Mouse (Mus musculus) forebrain, embryonic 16.5 days (tissue): ENCODE measurements at regions not wholly inside any gene's neighbourhood (a gene's known extent, or its start where the extent isn't known, plus 50 kb on each side); places are given as distances from the start of the nearest gene placed in this dataset.

Experiments used
- ATAC-seq: fragments of 200-750 bp; cut with Nextera tagmentation; 2 replicates; pipeline ENCODE4 v1.8.0; 2017; ENCODE audit warnings: mild to moderate bottlenecking, moderate library complexity
- H3K27ac ChIP-seq: fragments of 300-500 bp; sonication (generic); 2 replicates; pipeline ENCODE4 v1.5.1; 2014; ENCODE audit warnings: low read length, control low read depth
- H3K27me3 ChIP-seq: fragments of 300-500 bp; sonication (generic); replicated peaks from 2 replicates; pipeline ENCODE4 v1.6.1; 2014; ENCODE audit warnings: low read length; ENCODE audit not compliant: control insufficient read depth, insufficient read depth
- H3K36me3 ChIP-seq: fragments of 300-500 bp; sonication (generic); 2 replicates; pipeline ENCODE4 v1.6.1; 2014; ENCODE audit not compliant: control insufficient read depth, insufficient read depth
- H3K4me1 ChIP-seq: fragments of 300-500 bp; sonication (generic); replicated peaks from 2 replicates; pipeline ENCODE4 v1.6.1; 2014; ENCODE audit warnings: low read length; ENCODE audit not compliant: control insufficient read depth, insufficient read depth
- H3K4me2 ChIP-seq: fragments of 300-500 bp; sonication (generic); 2 replicates; pipeline ENCODE4 v1.6.1; 2014; ENCODE audit warnings: mild to moderate bottlenecking, low read length, control low read depth
- H3K4me3 ChIP-seq: fragments of 300-500 bp; sonication (generic); replicated peaks from 2 replicates; pipeline ENCODE4 v1.5.1; 2014; ENCODE audit warnings: mild to moderate bottlenecking, low read length, control low read depth
- H3K9ac ChIP-seq: fragments of 300-500 bp; sonication (generic); replicated peaks from 2 replicates; pipeline ENCODE4 v1.6.1; 2014; ENCODE audit warnings: low read depth, low read length, control low read depth
- H3K9me3 ChIP-seq: fragments of 300-500 bp; sonication (generic); 2 replicates; pipeline ENCODE4 v1.6.1; 2016; ENCODE audit warnings: low read length; ENCODE audit not compliant: control insufficient read depth
- WGBS: fragments of 180-500 bp; shearing (Covaris S2); extraction: QIAGEN DNeasy Blood & Tissue Kit; methylation state at CpG from one replicate; pipeline ENCODE4 v1.1.7; 2014; 5-methylcytosine and 5-hydroxymethylcytosine counted together

DNA sequence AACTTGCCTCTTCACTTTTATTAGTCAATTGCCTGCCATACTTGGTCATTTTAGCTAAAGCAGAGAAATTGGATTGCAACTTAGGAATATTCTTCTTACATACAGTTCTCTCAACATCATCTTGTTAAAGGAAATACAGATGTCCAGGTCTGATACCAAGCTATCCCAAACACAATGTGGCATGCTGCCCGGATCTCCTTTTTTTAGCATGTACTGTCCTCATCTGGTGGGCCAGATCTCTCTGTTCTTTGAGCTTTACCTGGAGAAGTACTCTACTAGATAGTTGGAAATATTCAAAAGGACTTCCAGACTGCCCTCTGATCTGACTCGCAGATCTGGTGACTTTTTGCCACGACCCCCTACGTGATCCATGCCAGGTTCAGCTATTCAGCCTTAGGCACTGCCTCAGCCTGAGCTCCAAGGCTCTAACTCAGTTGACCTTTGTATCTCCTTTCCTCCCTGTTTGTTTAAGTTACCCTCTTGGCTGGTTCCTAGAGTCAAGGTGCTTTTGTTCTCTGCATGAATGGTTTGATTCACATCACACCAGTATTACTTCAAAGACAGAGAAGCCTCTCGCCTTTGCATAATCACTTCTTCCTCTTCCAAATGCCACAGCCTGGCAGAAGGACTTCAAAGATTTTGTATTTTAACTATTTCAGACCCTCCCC lies 232.9 kb upstream of the Krr1 start:
- Histone ChIP-seq H3K27me3 (no peaks in the 10 kb centered on the region), H3K4me2 (no peak overlapping the region), H3K36me3 (no peaks in the 10 kb centered on the region), H3K9ac (no peak overlapping the region), H3K9me3 (no peaks in the 10 kb centered on the region), H3K4me3 (no peak overlapping the region), H3K4me1 (peaks cover 3% of the 10 kb centered on the region; the same call in 1 of the 2 replicates), H3K27ac (no peak overlapping the region)
- no peak for ATAC-seq
- 34% methylated on average over 5 of the region's 5 CpGs for WGBS

- Histone ChIP-seq H3K4me2 (no peak overlapping the region), H3K36me3 (no peaks in the 10 kb centered on the region), H3K4me1 (peaks cover 3% of the 10 kb centered on the region; the same call in 1 of the 2 replicates), H3K27ac (no peak overlapping the region), H3K9me3 (no peaks in the 10 kb centered on the region), H3K27me3 (no peaks in the 10 kb centered on the region), H3K9ac (no peak overlapping the region), H3K4me3 (no peak overlapping the region)
- ATAC-seq = no peak
- 75% methylated on average over 9 of the region's 9 CpGs for WGBS
Measured at GRCm38 (mm10) chr10:111740586-111741265, 231.7 kb upstream of the Krr1 start.

DNA sequence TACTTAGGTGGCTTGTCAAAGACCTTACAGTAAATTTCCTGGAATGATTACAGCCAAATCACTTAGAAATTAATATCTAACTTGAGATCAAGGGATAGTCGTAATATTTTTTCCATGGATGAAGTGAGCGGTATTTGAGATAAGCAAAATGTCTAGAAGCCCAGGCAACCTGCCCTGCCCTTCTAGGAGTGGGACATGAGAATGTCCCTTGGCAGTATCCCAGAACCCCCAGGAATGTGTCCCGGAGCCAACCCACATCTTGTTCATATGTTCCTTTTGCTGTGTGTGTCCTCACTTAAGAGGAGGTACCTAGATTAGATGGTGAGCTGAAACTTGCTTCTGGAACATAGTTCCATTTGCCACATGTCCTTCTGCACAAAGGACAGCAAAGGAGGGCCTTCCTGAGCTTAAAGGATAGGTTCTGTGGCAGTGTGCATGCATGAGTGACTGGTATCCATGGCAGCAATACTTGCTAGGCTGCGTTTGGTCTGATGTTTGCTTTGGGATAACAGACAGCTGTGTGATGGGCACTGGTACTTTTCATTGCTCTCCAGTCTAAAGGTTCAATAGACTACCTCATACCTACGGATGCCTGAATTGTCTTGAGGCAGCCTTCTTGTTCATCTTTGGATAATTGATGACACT lies 231.0 kb upstream of the Krr1 start:
- H3K4me3 ChIP-seq = no peak overlapping the region
- no peaks in the 10 kb centered on the region for H3K36me3 ChIP-seq
- H3K4me2 ChIP-seq = no peak overlapping the region
- no peaks in the 10 kb centered on the region for H3K9me3 ChIP-seq
- no peak overlapping the region for H3K9ac ChIP-seq
- peaks cover 3% of the 10 kb centered on the region; the same call in 1 of the 2 replicates for H3K4me1 ChIP-seq
- no peak for ATAC-seq
- H3K27me3 ChIP-seq = no peaks in the 10 kb centered on the region
- WGBS = 72% methylated on average over 5 of the region's 5 CpGs
- H3K27ac ChIP-seq = no peak overlapping the region

DNA sequence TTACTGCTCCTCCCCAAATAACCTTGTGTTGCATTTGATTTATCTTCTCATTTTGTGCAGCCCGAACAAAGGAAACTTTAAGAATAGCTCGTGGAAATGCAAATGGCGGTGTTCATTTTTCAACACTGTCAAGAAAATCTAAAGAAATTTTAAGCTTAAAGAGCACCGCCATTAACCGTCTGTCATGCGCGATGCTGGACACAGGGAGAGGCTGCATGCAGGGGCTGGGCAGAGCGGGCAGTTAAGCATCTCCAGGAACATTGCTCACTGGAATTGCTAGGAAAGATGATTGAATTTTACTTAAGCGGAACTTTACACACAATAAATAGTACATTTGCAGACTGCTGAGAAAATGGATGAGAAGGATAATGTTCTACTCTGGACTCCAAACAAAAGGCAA lies 229.2 kb upstream of the Krr1 start:
- Histone ChIP-seq H3K36me3 (no peaks in the 10 kb centered on the region), H3K27me3 (no peaks in the 10 kb centered on the region), H3K4me2 (no peak overlapping the region), H3K4me3 (no peak overlapping the region), H3K27ac (no peak overlapping the region), H3K9me3 (no peaks in the 10 kb centered on the region), H3K9ac (no peak overlapping the region), H3K4me1 (peaks cover 3% of the 10 kb centered on the region; the same call in 1 of the 2 replicates)
- no peak for ATAC-seq
- WGBS = 66% methylated on average over 9 of the region's 9 CpGs

GRCm38 (mm10) chr10:111745116-111745515 lies 227.3 kb upstream of the Krr1 start:
- Histone ChIP-seq H3K4me2 (no peak overlapping the region), H3K9me3 (no peaks in the 10 kb centered on the region), H3K9ac (no peak overlapping the region), H3K27me3 (no peaks in the 10 kb centered on the region), H3K36me3 (no peaks in the 10 kb centered on the region), H3K4me1 (no peaks in the 10 kb centered on the region; the same call in 1 of the 2 replicates), H3K4me3 (no peak overlapping the region), H3K27ac (no peak overlapping the region)
- 91% methylated on average over 3 of the region's 3 CpGs for WGBS
- no peak for ATAC-seq

DNA sequence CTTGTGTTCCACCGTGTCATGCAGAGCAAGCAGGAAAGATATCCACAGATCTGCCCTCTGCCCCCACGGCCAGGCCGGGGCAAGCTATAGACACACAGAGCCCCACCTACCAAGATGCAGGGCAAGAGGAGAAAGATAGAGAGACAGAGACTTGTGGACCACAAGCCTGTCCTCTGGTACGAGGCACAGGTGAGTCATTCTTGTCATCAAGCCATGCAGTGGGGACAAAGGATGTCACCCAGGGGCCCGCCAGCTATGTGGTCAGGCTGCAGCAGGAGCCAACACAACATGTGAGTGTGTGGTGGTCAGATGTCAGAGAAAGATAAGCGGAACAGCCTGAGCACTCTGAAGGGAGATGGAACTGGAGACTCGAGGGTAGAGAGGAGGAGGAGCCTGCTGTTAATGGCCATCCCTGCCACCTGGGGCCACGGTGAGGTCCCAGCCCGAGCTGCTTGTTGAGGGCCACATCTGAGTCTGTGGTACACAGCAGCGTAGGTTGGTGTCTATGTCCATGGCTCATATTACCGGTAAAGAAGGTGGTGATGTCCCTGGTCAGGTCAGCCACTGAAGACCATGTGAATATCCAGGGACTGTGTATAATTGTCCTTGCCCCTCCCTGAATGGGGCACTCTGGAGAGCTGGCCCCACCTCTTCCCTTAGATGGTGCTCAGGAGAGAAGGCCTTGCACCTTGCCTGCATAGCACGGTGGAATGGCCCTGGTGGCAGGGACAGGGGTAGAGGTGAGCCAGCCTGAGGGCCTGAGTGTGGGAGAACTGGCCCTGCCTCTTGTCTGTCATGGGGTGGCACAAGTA lies 226.2 kb upstream of the Krr1 start:
- H3K27ac ChIP-seq = no peak overlapping the region
- H3K27me3 ChIP-seq = no peaks in the 10 kb centered on the region
- ATAC-seq = peak; percentile 20; the same call in 1 of the 2 replicates
- no peaks in the 10 kb centered on the region for H3K36me3 ChIP-seq
- H3K9ac ChIP-seq = no peak overlapping the region
- no peaks in the 10 kb centered on the region for H3K9me3 ChIP-seq
- WGBS = 80% methylated on average over 12 of the region's 12 CpGs
- H3K4me2 ChIP-seq = no peak overlapping the region
- H3K4me1 ChIP-seq = no peaks in the 10 kb centered on the region; the same call in 1 of the 2 replicates
- no peak overlapping the region for H3K4me3 ChIP-seq

- H3K4me2 ChIP-seq = no peak overlapping the region
- no peak overlapping the region for H3K4me3 ChIP-seq
- no peaks in the 10 kb centered on the region for H3K36me3 ChIP-seq
- WGBS = 88% methylated on average over 6 of the region's 6 CpGs
- no peaks in the 10 kb centered on the region for H3K4me1 ChIP-seq
- ATAC-seq = no peak; the same call in 1 of the 2 replicates
- no peaks in the 10 kb centered on the region for H3K9me3 ChIP-seq
- no peaks in the 10 kb centered on the region for H3K27me3 ChIP-seq
- no peak overlapping the region for H3K9ac ChIP-seq
- no peak overlapping the region for H3K27ac ChIP-seq
Measured at GRCm38 (mm10) chr10:111746879-111747477, 225.5 kb upstream of the Krr1 start.

DNA sequence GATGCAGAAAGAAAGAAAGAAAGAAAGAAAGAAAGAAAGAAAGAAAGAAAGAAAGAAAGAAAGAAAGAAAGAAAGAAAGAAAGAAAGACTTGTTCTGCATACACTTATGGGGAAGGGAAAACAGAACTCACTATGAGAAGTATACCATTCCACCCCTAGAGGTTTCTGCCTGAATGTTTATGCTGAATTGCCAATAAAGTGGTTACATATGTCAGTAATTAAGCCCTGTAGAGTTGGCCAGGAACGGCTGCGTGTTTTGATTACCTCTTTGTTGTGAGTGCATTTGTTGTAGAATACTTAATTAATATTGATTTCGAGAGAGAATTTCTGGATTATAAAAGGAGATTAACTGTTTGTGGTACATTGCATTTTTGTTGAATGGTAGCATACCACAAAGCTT lies 224.0 kb upstream of the Krr1 start:
- no peaks in the 10 kb centered on the region for H3K9me3 ChIP-seq
- H3K4me1 ChIP-seq = no peaks in the 10 kb centered on the region
- no peak overlapping the region for H3K4me3 ChIP-seq
- ATAC-seq = no peak
- H3K27me3 ChIP-seq = no peaks in the 10 kb centered on the region
- H3K9ac ChIP-seq = no peak overlapping the region
- H3K4me2 ChIP-seq = no peak overlapping the region
- WGBS = 4% methylated on average over 3 of the region's 3 CpGs
- H3K27ac ChIP-seq = no peak overlapping the region
- no peaks in the 10 kb centered on the region for H3K36me3 ChIP-seq
